Mouse (Mus musculus) lung, embryonic 14.5 days (tissue): ENCODE data around the gene Usp10. TPM values are rescaled to one million over a fixed set of nuclear protein-coding genes. Genes with fewer than 3 reads are reported as not detected.
A peak's percentile ranks its signal among the peaks of the same experiment; 100 is the strongest.

ENCODE experiments used
- ATAC-seq: fragments of 200-750 bp; cut with Nextera tagmentation; 2 replicates; pipeline ENCODE4 v1.8.0; 2017; ENCODE audit warnings: mild to moderate bottlenecking, moderate TSS enrichment, moderate library complexity; ENCODE audit not compliant: insufficient read depth
- DNase-seq: peaks from one replicate; pipeline ENCODE4 v3.0.0-alpha.2; 2015
- H3K27ac ChIP-seq: fragments of 300-500 bp; sonication (generic); 2 replicates; pipeline ENCODE4 v1.5.1; 2014; ENCODE audit warnings: low read depth, mild to moderate bottlenecking, moderate library complexity
- H3K27me3 ChIP-seq: fragments of 300-500 bp; sonication (generic); 2 replicates; pipeline ENCODE4 v1.6.1; 2014; ENCODE audit warnings: low read length, control low read depth; ENCODE audit not compliant: insufficient read depth
- H3K36me3 ChIP-seq: fragments of 300-500 bp; sonication (generic); 2 replicates; pipeline ENCODE4 v1.6.1; 2014; ENCODE audit warnings: control low read depth; ENCODE audit not compliant: insufficient read depth
- H3K4me1 ChIP-seq: fragments of 300-500 bp; sonication (generic); 2 replicates; pipeline ENCODE4 v1.6.1; 2014; ENCODE audit warnings: antibody characterized with exemption, control low read depth; ENCODE audit not compliant: insufficient read depth
- H3K4me2 ChIP-seq: fragments of 300-500 bp; sonication (generic); 2 replicates; pipeline ENCODE4 v1.6.1; 2014; ENCODE audit warnings: mild to moderate bottlenecking
- H3K4me3 ChIP-seq: fragments of 300-500 bp; sonication (generic); 2 replicates; pipeline ENCODE4 v1.5.1; 2014; ENCODE audit warnings: low read depth, low read length
- H3K9ac ChIP-seq: fragments of 300-500 bp; sonication (generic); 2 replicates; pipeline ENCODE4 v1.6.1; 2014
- H3K9me3 ChIP-seq: fragments of 300-500 bp; sonication (generic); 2 replicates; pipeline ENCODE4 v1.6.1; 2016; ENCODE audit warnings: low read depth, low read length, control low read depth
- CTCF ChIP-seq: IDR thresholded peaks from 2 replicates; pipeline ENCODE4 v1.5.1; 2016; ENCODE audit warnings: antibody characterized with exemption, low read depth
- WGBS: fragments of 180-500 bp; shearing (Covaris S2); extraction: QIAGEN DNeasy Blood & Tissue Kit; methylation state at CpG from one replicate; pipeline ENCODE4 v1.1.7; 2014; 5-methylcytosine and 5-hydroxymethylcytosine counted together
- polyA plus RNA-seq: library from polyadenylated mRNA; unstranded; fragments of >200 nt; fragmentation: Nextera tagmentation; extraction: Ambion mirVana; gene quantifications from 2 replicates; pipeline ENCODE4 v1.2.1, GENCODE M21; 2014

Gene Usp10
- polyA plus RNA-seq, 1 experiment from 2014 or later, result 155 TPM

DNA sequence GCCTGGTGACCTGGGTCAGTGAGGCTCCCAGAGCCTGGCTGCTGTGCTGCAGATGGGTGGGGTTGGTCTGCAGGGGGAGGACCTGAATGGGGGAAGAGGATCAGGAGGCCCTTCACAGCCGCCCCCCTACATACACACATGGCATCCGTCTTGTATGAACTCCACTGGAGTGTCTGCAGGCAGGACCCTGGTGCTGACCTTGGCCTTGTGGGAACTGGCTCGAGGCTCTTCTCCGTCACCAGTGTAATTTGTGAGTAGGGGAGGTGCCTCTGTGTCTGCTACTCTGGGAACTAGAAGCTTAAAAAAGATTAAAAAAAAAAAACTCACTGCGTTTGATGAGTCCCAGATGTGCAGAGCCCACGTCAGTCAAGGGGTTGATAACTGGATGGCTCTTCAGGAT lies 84.4 kb downstream of the Usp10 start:
- WGBS, result 29% methylated on average over 6 of the region's 6 CpGs
- no peak overlapping the region for H3K27ac ChIP-seq
- 0 out of 2 replicates have a peak, but pooled peaks cover 4% of the 10 kb centered on the region for H3K4me1 ChIP-seq
- H3K36me3 ChIP-seq, result no peaks in the 10 kb centered on the region
- H3K9me3 ChIP-seq, result no peaks in the 10 kb centered on the region
- peaks cover 26% of the 10 kb centered on the region for H3K27me3 ChIP-seq
- TF ChIP-seq CTCF, result no peak
- DNase-seq (peak; percentile 59), ATAC-seq (peak; percentile 56)
- no peak overlapping the region for H3K9ac ChIP-seq
- no peak overlapping the region for H3K4me3 ChIP-seq
- H3K4me2 ChIP-seq, result peak overlapping the region; percentile 55; the same call in 1 of the 2 replicates

GRCm38 (mm10) chr8:119997266-119997665 lies 87.1 kb downstream of the Usp10 start:
- H3K9me3 ChIP-seq, result no peaks in the 10 kb centered on the region
- no peaks in the 10 kb centered on the region for H3K36me3 ChIP-seq
- 80% methylated on average over 4 of the region's 4 CpGs for WGBS
- H3K4me3 ChIP-seq, result no peak overlapping the region
- H3K27me3 ChIP-seq, result peaks cover 19% of the 10 kb centered on the region
- DNase-seq, result no peak
- no peak overlapping the region for H3K27ac ChIP-seq
- 0 out of 2 replicates have a peak, but pooled peaks cover 4% of the 10 kb centered on the region for H3K4me1 ChIP-seq
- H3K9ac ChIP-seq, result no peak overlapping the region
- no peak for ATAC-seq
- no peak for TF ChIP-seq CTCF
- H3K4me2 ChIP-seq, result no peak overlapping the region

DNA sequence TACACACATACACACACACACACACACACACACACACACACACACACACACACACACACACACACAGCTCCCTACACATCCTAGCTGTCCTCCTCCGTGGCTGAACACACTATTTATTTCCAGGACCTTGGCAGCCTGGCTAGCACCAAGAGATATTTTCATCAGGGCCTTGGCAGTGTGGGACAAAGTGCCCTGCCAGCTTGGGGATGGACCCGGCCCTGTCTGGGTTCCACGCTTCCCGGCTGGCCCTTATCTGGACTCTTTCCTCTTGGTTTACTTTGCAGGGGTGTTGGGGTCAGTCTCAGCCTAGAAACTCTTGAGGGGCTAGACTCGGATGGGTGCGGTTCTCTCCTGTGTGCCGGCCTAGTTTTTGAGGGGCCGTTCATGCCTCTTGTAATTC lies 90.3 kb downstream of the Usp10 start:
- 15% methylated on average over 8 of the region's 8 CpGs for WGBS
- Histone ChIP-seq H3K4me2 (no peak overlapping the region), H3K27ac (0 out of 2 replicates have a peak overlapping the region, but pooled peaks have one; percentile 16), H3K9ac (no peak overlapping the region), H3K9me3 (no peaks in the 10 kb centered on the region), H3K27me3 (no peaks in the 10 kb centered on the region), H3K36me3 (no peaks in the 10 kb centered on the region), H3K4me1 (0 out of 2 replicates have a peak, but pooled peaks cover 11% of the 10 kb centered on the region), H3K4me3 (no peak overlapping the region)
- DNase-seq (peak; percentile 38), ATAC-seq (no peak)
- no peak for TF ChIP-seq CTCF

- H3K27me3 ChIP-seq, result no peaks in the 10 kb centered on the region
- 0 out of 2 replicates have a peak, but pooled peaks cover 11% of the 10 kb centered on the region for H3K4me1 ChIP-seq
- H3K27ac ChIP-seq, result no peak overlapping the region
- H3K4me2 ChIP-seq, result no peak overlapping the region
- 38% methylated on average over 7 of the region's 7 CpGs for WGBS
- DNase-seq, result peak; percentile 70
- no peaks in the 10 kb centered on the region for H3K36me3 ChIP-seq
- ATAC-seq, result no peak
- H3K9me3 ChIP-seq, result no peaks in the 10 kb centered on the region
- no peak overlapping the region for H3K4me3 ChIP-seq
- TF ChIP-seq CTCF, result no peak
- no peak overlapping the region for H3K9ac ChIP-seq
These were observed 91.6 kb downstream of the Usp10 start for GRCm38 (mm10) chr8:120001712-120002111.

GRCm38 (mm10) chr8:120002348-120002747 lies 92.2 kb downstream of the Usp10 start:
- Histone ChIP-seq H3K4me2 (no peak overlapping the region), H3K27ac (0 out of 2 replicates have a peak overlapping the region, but pooled peaks have one; percentile 38), H3K9ac (no peak overlapping the region), H3K36me3 (no peaks in the 10 kb centered on the region), H3K4me1 (0 out of 2 replicates have a peak, but pooled peaks cover 11% of the 10 kb centered on the region), H3K27me3 (no peaks in the 10 kb centered on the region), H3K9me3 (no peaks in the 10 kb centered on the region), H3K4me3 (no peak overlapping the region)
- WGBS, result 44% methylated on average over 9 of the region's 9 CpGs
- no peak for ATAC-seq
- TF ChIP-seq CTCF, result no peak
- no peak for DNase-seq

GRCm38 (mm10) chr8:120004154-120004702 lies 94.1 kb downstream of the Usp10 start:
- ATAC-seq, result peak; percentile 83
- Histone ChIP-seq H3K27me3 (no peaks in the 10 kb centered on the region), H3K4me1 (0 out of 2 replicates have a peak, but pooled peaks cover 11% of the 10 kb centered on the region), H3K9me3 (no peaks in the 10 kb centered on the region), H3K4me3 (no peak overlapping the region), H3K27ac (peak overlapping the region; percentile 51), H3K36me3 (no peaks in the 10 kb centered on the region), H3K4me2 (peak overlapping the region; percentile 31; the same call in 1 of the 2 replicates), H3K9ac (no peak overlapping the region)
- 10% methylated on average over 14 of the region's 14 CpGs for WGBS
- TF ChIP-seq CTCF, result no peak
- DNase-seq, result peak; percentile 93

- H3K36me3 ChIP-seq, result no peaks in the 10 kb centered on the region
- H3K4me1 ChIP-seq, result 0 out of 2 replicates have a peak, but pooled peaks cover 11% of the 10 kb centered on the region
- WGBS, result 22% methylated on average over 2 of the region's 2 CpGs
- no peak overlapping the region for H3K4me3 ChIP-seq
- peak overlapping the region; percentile 51 for H3K27ac ChIP-seq
- H3K9ac ChIP-seq, result no peak overlapping the region
- DNase-seq, result no peak
- ATAC-seq, result no peak
- H3K27me3 ChIP-seq, result no peaks in the 10 kb centered on the region
- no peak for TF ChIP-seq CTCF
- peak overlapping the region; percentile 31; the same call in 1 of the 2 replicates for H3K4me2 ChIP-seq
- H3K9me3 ChIP-seq, result no peaks in the 10 kb centered on the region
These were observed 94.7 kb downstream of the Usp10 start for GRCm38 (mm10) chr8:120004705-120005381.
